ENCODE assay signal across 8 mouse cellular contexts in genomic region chr1:155558012-155558842, GRCm38 (mm10). TPM values are rescaled to one million over a fixed set of nuclear protein-coding genes. Genes with fewer than 3 reads are reported as not detected.
DNase-seq lines count a peak whose midpoint lies in the region; ATAC-seq and TF ChIP-seq lines count a peak whose summit lies in the region.

Gene Acbd6, plus strand, starts transcription at chr1:155558120.

- H3K36me3 ChIP-seq in hindbrain, postnatal 0 days (ENCODE audit: insufficient read depth, low read length) = no peaks in the 10 kb centered on the region

- ATAC-seq in hindbrain, postnatal 0 days = peak; percentile 93
- ATAC-seq in megakaryocyte, adult 5-6 weeks (ENCODE audit: poor library complexity, severe bottlenecking) = peak; percentile 81

- peak; percentile 85 for DNase-seq in T-cell, adult 2 months (ENCODE audit: low spot score)
- peak; percentile 82 to 83 for DNase-seq in cerebellum, postnatal 36 days
- peak; percentile 82 for DNase-seq in gastrocnemius, adult 2 months
- DNase-seq in hindbrain, postnatal 0 days (ENCODE audit: low spot score) = peak; percentile 96
- DNase-seq in left cerebral cortex, adult 2 months (ENCODE audit: extremely low spot score in 1 of 2, low spot score in 2 of 2) = peak; percentile 79 to 84
- DNase-seq in right cerebral cortex, adult 2 months (ENCODE audit: low spot score in 2 of 2) = peak; percentile 85 to 86
- DNase-seq in urinary bladder, postnatal 14 days (ENCODE audit: low spot score) = peak; percentile 74

- H3K4me2 ChIP-seq in hindbrain, postnatal 0 days (ENCODE audit: low read depth, low read length) = peak within 1 kb of the TSS; percentile 93

- H3K27ac ChIP-seq in gastrocnemius, adult 2 months = peak within 1 kb of the TSS; percentile 90
- peak within 1 kb of the TSS; percentile 86 for H3K27ac ChIP-seq in hindbrain, postnatal 0 days
- peak within 1 kb of the TSS; percentile 89 for H3K27ac ChIP-seq in left cerebral cortex, adult 2 months

- H3K4me3 ChIP-seq in gastrocnemius, adult 2 months = peak within 1 kb of the TSS; percentile 77
- peak within 1 kb of the TSS; percentile 98 for H3K4me3 ChIP-seq in hindbrain, postnatal 0 days (ENCODE audit: low read length)
- peak within 1 kb of the TSS; percentile 97 for H3K4me3 ChIP-seq in left cerebral cortex, adult 2 months

- TF ChIP-seq CTCF in gastrocnemius, adult 2 months (IDR thresholded peaks at IDR 0.05) = no peak
- no peak for TF ChIP-seq CTCF in hindbrain, postnatal 0 days (IDR thresholded peaks at IDR 0.05; ENCODE audit: low read depth)
- TF ChIP-seq CTCF in left cerebral cortex, adult 2 months (IDR thresholded peaks at IDR 0.05) = no peak

- peak within 1 kb of the TSS; percentile 95 for H3K9ac ChIP-seq in hindbrain, postnatal 0 days (replicated peaks; ENCODE audit: low read length)

- peaks cover 10% of the 10 kb centered on the region; the same call in 1 of the 2 replicates for H3K4me1 ChIP-seq in hindbrain, postnatal 0 days (ENCODE audit: insufficient read depth, low read length)

- no peaks in the 10 kb centered on the region for H3K9me3 ChIP-seq in hindbrain, postnatal 0 days (ENCODE audit: low read length)

- H3K27me3 ChIP-seq in hindbrain, postnatal 0 days (ENCODE audit: insufficient read depth, low read length) = no peaks in the 10 kb centered on the region

- intact Hi-C loops in gastrocnemius, adult 2 months (cut with DNase I) = no loop called here
- intact Hi-C loops in left cerebral cortex, adult 2 months (cut with DNase I) = no loop called here

- WGBS in hindbrain, postnatal 0 days = 1% methylated on average over 81 of the region's 83 CpGs

RNA-seq across cellular contexts. Expression of gene Acbd6, which starts in this region (rescaled TPM):
- 10 to 100 TPM; 54.4 to 65.2 TPM for total RNA-seq in gastrocnemius, adult 2 months (2021)
- 119 and 142 TPM in 2 replicates for total RNA-seq in hindbrain, postnatal 0 days (2014; rRNA removed)
- 117 and 118 TPM in 2 replicates for polyA plus RNA-seq in hindbrain, postnatal 0 days (2015; fragmentation: Nextera tagmentation; extraction: Ambion mirVana)
- total RNA-seq in left cerebral cortex, adult 2 months (2021) = 100 to 1,000 TPM in 1 of 2 experiments, 10 to 100 TPM in 1; 95.6 to 101 TPM
- 19.6 and 20.9 TPM in 2 replicates for total RNA-seq in megakaryocyte, adult 5-6 weeks (2015)
- 9.3 and 24.0 TPM in 2 replicates for total RNA-seq in megakaryocyte, adult 5-6 weeks (2017)

Comparison
In these comparisons a context has a peak if more than half of its experiments do, and no peak if none do; other contexts are left out.
1. Peak in every context shown above with its lines: DNase-seq, ATAC-seq, H3K4me3 ChIP-seq and H3K27ac ChIP-seq.